Mouse (Mus musculus) midbrain, embryonic 12.5 days (tissue): ENCODE data around the gene Hdac4. TPM values are rescaled to one million over a fixed set of nuclear protein-coding genes. Genes with fewer than 3 reads are reported as not detected.

Source experiments
- ATAC-seq: fragments of 200-750 bp; cut with Nextera tagmentation; 2 replicates; pipeline ENCODE4 v1.8.0; 2017; ENCODE audit warnings: low read depth, moderate TSS enrichment, moderate library complexity; ENCODE audit not compliant: low FRiP score
- H3K27ac ChIP-seq: fragments of 300-500 bp; sonication (generic); replicated peaks from 2 replicates; pipeline ENCODE4 v1.5.1; 2016; ENCODE audit warnings: mild to moderate bottlenecking
- H3K27me3 ChIP-seq: fragments of 300-500 bp; sonication (generic); 2 replicates; pipeline ENCODE4 v1.6.1; 2016; ENCODE audit warnings: mild to moderate bottlenecking
- H3K36me3 ChIP-seq: fragments of 300-500 bp; sonication (generic); 2 replicates; pipeline ENCODE4 v1.6.1; 2016
- H3K4me1 ChIP-seq: fragments of 300-500 bp; sonication (generic); 2 replicates; pipeline ENCODE4 v1.6.1; 2016
- H3K4me2 ChIP-seq: fragments of 300-500 bp; sonication (generic); replicated peaks from 2 replicates; pipeline ENCODE4 v1.6.1; 2016; ENCODE audit warnings: mild to moderate bottlenecking, moderate library complexity
- H3K4me3 ChIP-seq: fragments of 300-500 bp; sonication (generic); 2 replicates; pipeline ENCODE4 v1.5.1; 2016; ENCODE audit warnings: mild to moderate bottlenecking
- H3K9ac ChIP-seq: fragments of 300-500 bp; sonication (generic); replicated peaks from 2 replicates; pipeline ENCODE4 v1.6.1; 2016; ENCODE audit warnings: mild to moderate bottlenecking, moderate library complexity
- H3K9me3 ChIP-seq: fragments of 300-500 bp; sonication (generic); 2 replicates; pipeline ENCODE4 v1.6.1; 2016; ENCODE audit warnings: mild to moderate bottlenecking
- WGBS: fragments of 180-500 bp; shearing (Covaris S2); methylation state at CpG from one replicate; pipeline ENCODE4 v1.1.7; 2016; 5-methylcytosine and 5-hydroxymethylcytosine counted together
- polyA plus RNA-seq: library from polyadenylated mRNA; unstranded; fragments of >200 nt; fragmentation: Nextera tagmentation; extraction: Ambion mirVana; gene quantifications from 2 replicates; pipeline ENCODE4 v1.2.1, GENCODE M21; 2016

Hdac4 gene
- polyA plus RNA-seq, 1 experiment from 2014 or later = 25.2 TPM

GRCm38 (mm10) chr1:92117597-92117996 is 77.9 kb downstream of the Hdac4 start:
- Histone ChIP-seq H3K4me2 (no peak overlapping the region), H3K4me3 (no peak overlapping the region), H3K9me3 (no peaks in the 10 kb centered on the region), H3K4me1 (no peaks in the 10 kb centered on the region), H3K9ac (no peak overlapping the region), H3K27ac (no peak overlapping the region), H3K36me3 (no peaks in the 10 kb centered on the region), H3K27me3 (no peaks in the 10 kb centered on the region)
- ATAC-seq = no peak
- WGBS = 96% methylated on average over 5 of the region's 5 CpGs

GRCm38 (mm10) chr1:92116169-92116568 is 79.3 kb downstream of the Hdac4 start:
- H3K36me3 ChIP-seq = no peaks in the 10 kb centered on the region
- no peak overlapping the region for H3K9ac ChIP-seq
- no peak overlapping the region for H3K4me2 ChIP-seq
- H3K27ac ChIP-seq = no peak overlapping the region
- no peak overlapping the region for H3K4me3 ChIP-seq
- no peaks in the 10 kb centered on the region for H3K4me1 ChIP-seq
- no peaks in the 10 kb centered on the region for H3K9me3 ChIP-seq
- H3K27me3 ChIP-seq = no peaks in the 10 kb centered on the region
- 86% methylated on average over 4 of the region's 4 CpGs for WGBS
- ATAC-seq = no peak

- Histone ChIP-seq H3K27me3 (no peaks in the 10 kb centered on the region), H3K4me2 (no peak overlapping the region), H3K27ac (no peak overlapping the region), H3K36me3 (no peaks in the 10 kb centered on the region), H3K4me1 (no peaks in the 10 kb centered on the region), H3K9ac (no peak overlapping the region), H3K9me3 (no peaks in the 10 kb centered on the region), H3K4me3 (no peak overlapping the region)
- WGBS = 92% methylated on average over 3 of the region's 3 CpGs
- no peak for ATAC-seq
Observed at GRCm38 (mm10) chr1:92114091-92114490, 81.4 kb downstream of the Hdac4 start.

GRCm38 (mm10) chr1:92113243-92114009 is 82.1 kb downstream of the Hdac4 start:
- Histone ChIP-seq H3K36me3 (no peaks in the 10 kb centered on the region), H3K4me3 (no peak overlapping the region), H3K27ac (no peak overlapping the region), H3K4me1 (no peaks in the 10 kb centered on the region), H3K4me2 (no peak overlapping the region), H3K9me3 (no peaks in the 10 kb centered on the region), H3K9ac (no peak overlapping the region), H3K27me3 (no peaks in the 10 kb centered on the region)
- ATAC-seq = no peak
- 81% methylated on average over 6 of the region's 6 CpGs for WGBS

GRCm38 (mm10) chr1:92112591-92112990 is 82.9 kb downstream of the Hdac4 start:
- H3K27me3 ChIP-seq = no peaks in the 10 kb centered on the region
- no peaks in the 10 kb centered on the region for H3K9me3 ChIP-seq
- no peaks in the 10 kb centered on the region for H3K36me3 ChIP-seq
- no peak for ATAC-seq
- H3K4me1 ChIP-seq = no peaks in the 10 kb centered on the region
- WGBS = 89% methylated on average over 5 of the region's 5 CpGs
- no peak overlapping the region for H3K4me2 ChIP-seq
- H3K9ac ChIP-seq = no peak overlapping the region
- no peak overlapping the region for H3K4me3 ChIP-seq
- H3K27ac ChIP-seq = no peak overlapping the region

GRCm38 (mm10) chr1:92111551-92111950 is 83.9 kb downstream of the Hdac4 start:
- Histone ChIP-seq H3K9ac (no peak overlapping the region), H3K4me2 (no peak overlapping the region), H3K36me3 (no peaks in the 10 kb centered on the region), H3K4me3 (no peak overlapping the region), H3K27ac (no peak overlapping the region), H3K9me3 (no peaks in the 10 kb centered on the region), H3K27me3 (no peaks in the 10 kb centered on the region), H3K4me1 (no peaks in the 10 kb centered on the region)
- 85% methylated on average over 2 of the region's 2 CpGs for WGBS
- ATAC-seq = no peak

- H3K4me1 ChIP-seq = no peaks in the 10 kb centered on the region
- no peak overlapping the region for H3K9ac ChIP-seq
- no peak overlapping the region for H3K4me3 ChIP-seq
- H3K27me3 ChIP-seq = no peaks in the 10 kb centered on the region
- H3K27ac ChIP-seq = no peak overlapping the region
- no peak for ATAC-seq
- H3K4me2 ChIP-seq = no peak overlapping the region
- WGBS = 87% methylated on average over 1 of the region's 1 CpGs
- no peaks in the 10 kb centered on the region for H3K9me3 ChIP-seq
- H3K36me3 ChIP-seq = peaks cover 3% of the 10 kb centered on the region; the same call in 1 of the 2 replicates
Observed at GRCm38 (mm10) chr1:92111026-92111425, 84.5 kb downstream of the Hdac4 start.

GRCm38 (mm10) chr1:92109221-92109620 is 86.3 kb downstream of the Hdac4 start:
- no peaks in the 10 kb centered on the region for H3K9me3 ChIP-seq
- no peak overlapping the region for H3K4me2 ChIP-seq
- no peak overlapping the region for H3K9ac ChIP-seq
- WGBS = 68% methylated on average over 1 of the region's 1 CpGs
- H3K4me1 ChIP-seq = no peaks in the 10 kb centered on the region
- no peaks in the 10 kb centered on the region for H3K27me3 ChIP-seq
- no peak overlapping the region for H3K4me3 ChIP-seq
- peaks cover 3% of the 10 kb centered on the region; the same call in 1 of the 2 replicates for H3K36me3 ChIP-seq
- no peak for ATAC-seq
- H3K27ac ChIP-seq = no peak overlapping the region

- H3K36me3 ChIP-seq = peaks cover 3% of the 10 kb centered on the region; the same call in 1 of the 2 replicates
- no peaks in the 10 kb centered on the region for H3K27me3 ChIP-seq
- ATAC-seq = no peak
- no peak overlapping the region for H3K27ac ChIP-seq
- WGBS = 92% methylated on average over 2 of the region's 2 CpGs
- no peaks in the 10 kb centered on the region for H3K4me1 ChIP-seq
- H3K4me3 ChIP-seq = no peak overlapping the region
- H3K4me2 ChIP-seq = no peak overlapping the region
- no peaks in the 10 kb centered on the region for H3K9me3 ChIP-seq
- no peak overlapping the region for H3K9ac ChIP-seq
Observed at GRCm38 (mm10) chr1:92108556-92108955, 86.9 kb downstream of the Hdac4 start.

GRCm38 (mm10) chr1:92107996-92108395 is 87.5 kb downstream of the Hdac4 start:
- 95% methylated on average over 2 of the region's 2 CpGs for WGBS
- no peak overlapping the region for H3K27ac ChIP-seq
- H3K9me3 ChIP-seq = no peaks in the 10 kb centered on the region
- no peaks in the 10 kb centered on the region for H3K4me1 ChIP-seq
- H3K4me3 ChIP-seq = no peak overlapping the region
- no peak overlapping the region for H3K4me2 ChIP-seq
- no peaks in the 10 kb centered on the region for H3K27me3 ChIP-seq
- H3K9ac ChIP-seq = no peak overlapping the region
- ATAC-seq = no peak
- H3K36me3 ChIP-seq = peaks cover 3% of the 10 kb centered on the region; the same call in 1 of the 2 replicates

GRCm38 (mm10) chr1:92107521-92107920 is 88.0 kb downstream of the Hdac4 start:
- Histone ChIP-seq H3K4me1 (no peaks in the 10 kb centered on the region), H3K9me3 (no peaks in the 10 kb centered on the region), H3K4me3 (no peak overlapping the region), H3K27ac (no peak overlapping the region), H3K4me2 (no peak overlapping the region), H3K36me3 (peaks cover 3% of the 10 kb centered on the region; the same call in 1 of the 2 replicates), H3K9ac (no peak overlapping the region), H3K27me3 (no peaks in the 10 kb centered on the region)
- ATAC-seq = no peak
- 89% methylated on average over 2 of the region's 2 CpGs for WGBS

- Histone ChIP-seq H3K36me3 (peaks cover 3% of the 10 kb centered on the region; the same call in 1 of the 2 replicates), H3K4me3 (no peak overlapping the region), H3K9ac (no peak overlapping the region), H3K27ac (no peak overlapping the region), H3K9me3 (no peaks in the 10 kb centered on the region), H3K4me2 (no peak overlapping the region), H3K27me3 (no peaks in the 10 kb centered on the region), H3K4me1 (no peaks in the 10 kb centered on the region)
- 87% methylated on average over 4 of the region's 4 CpGs for WGBS
- ATAC-seq = no peak
Observed at GRCm38 (mm10) chr1:92106486-92107160, 88.9 kb downstream of the Hdac4 start.
